Mouse (Mus musculus) kidney, embryonic 14.5 days (tissue): ENCODE data around the gene Endou. TPM values are rescaled to one million over a fixed set of nuclear protein-coding genes. Genes with fewer than 3 reads are reported as not detected.

Source experiments
- ATAC-seq: fragments of 200-750 bp; cut with Nextera tagmentation; 2 replicates; pipeline ENCODE4 v1.8.0; 2017; ENCODE audit warnings: moderate number of reproducible peaks, mild to moderate bottlenecking, moderate TSS enrichment, moderate library complexity; ENCODE audit not compliant: low FRiP score, low TSS enrichment
- H3K27ac ChIP-seq: fragments of 300-500 bp; sonication (generic); 2 replicates; pipeline ENCODE4 v1.5.1; 2014; ENCODE audit warnings: low read depth, mild to moderate bottlenecking, low read length, moderate library complexity, mixed read lengths
- H3K27me3 ChIP-seq: fragments of 300-500 bp; sonication (generic); 2 replicates; pipeline ENCODE4 v1.6.1; 2014; ENCODE audit warnings: mild to moderate bottlenecking, low read length; ENCODE audit not compliant: control insufficient read depth, insufficient read depth
- H3K36me3 ChIP-seq: fragments of 300-500 bp; sonication (generic); 2 replicates; pipeline ENCODE4 v1.6.1; 2014; ENCODE audit warnings: low read length, mixed read lengths; ENCODE audit not compliant: control insufficient read depth, insufficient read depth
- H3K4me1 ChIP-seq: fragments of 300-500 bp; sonication (generic); 2 replicates; pipeline ENCODE4 v1.6.1; 2014; ENCODE audit warnings: low read length, mixed read lengths; ENCODE audit not compliant: control insufficient read depth, insufficient read depth
- H3K4me2 ChIP-seq: fragments of 300-500 bp; sonication (generic); replicated peaks from 2 replicates; pipeline ENCODE4 v1.6.1; 2014; ENCODE audit warnings: low read depth, mild to moderate bottlenecking, low read length
- H3K4me3 ChIP-seq: fragments of 300-500 bp; sonication (generic); 2 replicates; pipeline ENCODE4 v1.5.1; 2014; ENCODE audit warnings: mild to moderate bottlenecking, low read length
- H3K9ac ChIP-seq: fragments of 300-500 bp; sonication (generic); 2 replicates; pipeline ENCODE4 v1.6.1; 2014; ENCODE audit warnings: low read depth, mild to moderate bottlenecking, low read length, moderate library complexity
- H3K9me3 ChIP-seq: fragments of 300-500 bp; sonication (generic); 2 replicates; pipeline ENCODE4 v1.6.1; 2016; ENCODE audit warnings: low read length; ENCODE audit not compliant: control insufficient read depth
- WGBS: fragments of 180-500 bp; shearing (Covaris S2); extraction: QIAGEN DNeasy Blood & Tissue Kit; methylation state at CpG from one replicate; pipeline ENCODE4 v1.1.7; 2014; 5-methylcytosine and 5-hydroxymethylcytosine counted together
- polyA plus RNA-seq: library from polyadenylated mRNA; unstranded; fragments of >200 nt; fragmentation: Nextera tagmentation; extraction: Ambion mirVana; gene quantifications from 2 replicates; pipeline ENCODE4 v1.2.1, GENCODE M21; 2014

Gene Endou
- polyA plus RNA-seq, 1 experiment from 2014 or later: 0.20 TPM

DNA sequence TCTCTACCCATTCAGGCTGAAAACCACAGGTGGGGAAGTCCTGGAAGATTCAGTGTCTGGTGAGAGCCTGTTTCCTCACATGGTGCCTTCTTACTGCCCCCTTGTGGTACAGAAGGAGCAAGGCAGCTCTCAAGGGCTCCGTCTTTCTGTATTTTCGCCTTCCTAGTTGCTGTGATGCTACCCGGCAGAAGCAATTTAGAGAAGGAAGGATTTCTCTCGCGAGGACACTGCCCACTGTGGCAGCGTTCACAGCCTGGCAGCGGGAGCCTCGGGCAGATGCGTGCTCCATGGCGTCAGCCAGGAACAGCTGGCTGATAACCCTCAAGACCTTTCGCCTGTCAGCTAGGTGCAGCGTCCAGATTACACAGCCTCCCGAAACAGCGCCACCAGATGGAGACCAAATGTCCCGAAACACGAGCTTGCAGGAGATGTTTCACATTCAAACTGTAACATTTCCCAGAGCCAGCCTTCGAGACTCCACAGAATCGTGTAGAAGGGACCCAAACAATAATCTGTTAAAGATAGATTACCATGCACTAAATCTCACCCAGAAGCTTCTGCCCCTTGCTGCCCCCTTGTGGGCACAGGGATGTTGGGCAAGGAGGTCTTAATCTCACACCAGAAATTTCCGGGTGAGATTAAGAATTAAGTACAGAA lies 67.3 kb downstream of the Endou start:
- ATAC-seq: peak; percentile 47
- Histone ChIP-seq H3K27me3 (no peaks in the 10 kb centered on the region), H3K36me3 (no peaks in the 10 kb centered on the region), H3K4me3 (peak overlapping the region; percentile 49), H3K4me2 (peak overlapping the region; percentile 86), H3K9ac (peak overlapping the region; percentile 55), H3K4me1 (no peaks in the 10 kb centered on the region), H3K9me3 (no peaks in the 10 kb centered on the region), H3K27ac (no peak overlapping the region)
- 6% methylated on average over 19 of the region's 19 CpGs for WGBS

Other genes with a start within 250 kb of the Endou start
- gene Rpap3, start 25.5 kb downstream of the Endou start, polyA plus RNA-seq: 37.2 and 47.2 TPM in 2 replicates
- gene Rapgef3, start 36.6 kb upstream of the Endou start, polyA plus RNA-seq: 11.9 and 15.7 TPM in 2 replicates
- 34.4 and 36.1 TPM in 2 replicates for gene Slc48a1, start 47.2 kb upstream of the Endou start, polyA plus RNA-seq
- 32.2 and 34.1 TPM in 2 replicates for gene Hdac7, start 113.2 kb upstream of the Endou start, polyA plus RNA-seq
- 1.4 and 2.8 TPM in 2 replicates for gene Vdr, start 179.3 kb upstream of the Endou start, polyA plus RNA-seq
- gene Tmem106c, start 232.9 kb upstream of the Endou start, polyA plus RNA-seq: 40.9 and 44.9 TPM in 2 replicates